Mouse (Mus musculus) megakaryocyte, embryonic 14.5 days (primary cell): ENCODE data around the gene Tep1.

Experiments used
- FLI1 ChIP-seq: IDR thresholded peaks from 2 replicates; pipeline ENCODE4 v1.6.1; 2012; ENCODE audit warnings: low read length, inconsistent platforms, mixed read lengths
- GATA1 ChIP-seq: IDR thresholded peaks from 3 replicates; pipeline ENCODE4 v1.6.1; 2012; ENCODE audit warnings: mixed read lengths, low read length, inconsistent platforms, borderline replicate concordance

- TF ChIP-seq GATA1, result no peak
- no peak for TF ChIP-seq FLI1
Observed at GRCm38 (mm10) chr14:50869889-50870804, at the start of gene Tep1.
